Mouse (Mus musculus) testis, adult 2 months (tissue): ENCODE measurements around the gene Entpd7. TPM values are rescaled to one million over a fixed set of nuclear protein-coding genes. Genes with fewer than 3 reads are reported as not detected.

Experiments used
- H3K27ac ChIP-seq: fragments of 200-500 bp; 2 replicates; pipeline ENCODE4 v1.5.1; 2012; ENCODE audit warnings: low read depth, low read length; ENCODE audit not compliant: control insufficient read depth, insufficient read depth
- H3K27me3 ChIP-seq: fragments of 200-500 bp; 2 replicates; pipeline ENCODE4 v1.6.1; 2012; ENCODE audit warnings: mild to moderate bottlenecking, low read length, moderate library complexity; ENCODE audit not compliant: control insufficient read depth, insufficient read depth
- H3K36me3 ChIP-seq: fragments of 200-500 bp; 2 replicates; pipeline ENCODE4 v1.6.1; 2012; ENCODE audit warnings: mild to moderate bottlenecking, low read length; ENCODE audit not compliant: control insufficient read depth, insufficient read depth
- H3K4me1 ChIP-seq: fragments of 200-500 bp; 2 replicates; pipeline ENCODE4 v1.6.1; 2012; ENCODE audit warnings: low read length; ENCODE audit not compliant: control insufficient read depth, insufficient read depth
- H3K4me3 ChIP-seq: fragments of 200-500 bp; 2 replicates; pipeline ENCODE4 v1.5.1; 2012; ENCODE audit warnings: low read depth, mild to moderate bottlenecking, low read length, moderate library complexity, mixed read lengths; ENCODE audit not compliant: control insufficient read depth
- CTCF ChIP-seq: fragments of 200-500 bp; IDR thresholded peaks from 2 replicates; pipeline ENCODE4 v1.5.1; 2012; ENCODE audit warnings: low read depth, mild to moderate bottlenecking, inconsistent platforms, low read length, moderate library complexity; ENCODE audit not compliant: control insufficient read depth, insufficient read depth, insufficient replicate concordance
- POLR2A ChIP-seq: fragments of 200-500 bp; IDR thresholded peaks from 2 replicates; pipeline ENCODE4 v1.6.1; 2012; ENCODE audit warnings: low read depth, mild to moderate bottlenecking, inconsistent platforms, low read length, moderate library complexity; ENCODE audit not compliant: control insufficient read depth
- polyA plus RNA-seq: library from polyadenylated mRNA; depleted of rRNA; stranded (reverse); fragments of >200 nt; gene quantifications from 2 replicates; pipeline ENCODE4 v1.2.3, GENCODE M21; 2012

The Entpd7 gene
- polyA plus RNA-seq, 1 experiment, result 1.5 TPM

DNA sequence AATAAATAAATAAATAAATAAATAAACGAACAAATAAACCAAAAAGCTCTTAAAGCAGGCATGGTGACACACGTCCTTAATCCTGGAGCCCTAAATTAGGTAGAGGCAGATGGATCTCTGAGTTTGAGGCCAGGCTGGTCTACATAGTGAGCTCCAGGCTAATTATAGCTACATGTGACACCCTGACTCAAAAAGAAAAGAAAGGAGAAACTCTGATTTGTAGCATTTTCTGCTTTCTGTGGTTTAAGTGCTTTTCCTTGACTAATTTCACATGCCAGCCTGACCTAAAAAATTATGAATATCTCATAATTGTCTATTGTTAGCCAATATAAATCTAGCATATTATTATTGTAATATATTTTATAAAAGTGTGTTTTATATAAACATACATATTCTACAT, 72.9 kb downstream of the Entpd7 start:
- peaks cover 1% of the 10 kb centered on the region; the same call in 1 of the 2 replicates for H3K36me3 ChIP-seq
- TF ChIP-seq CTCF, result no peak
- no peak for TF ChIP-seq POLR2A

DNA sequence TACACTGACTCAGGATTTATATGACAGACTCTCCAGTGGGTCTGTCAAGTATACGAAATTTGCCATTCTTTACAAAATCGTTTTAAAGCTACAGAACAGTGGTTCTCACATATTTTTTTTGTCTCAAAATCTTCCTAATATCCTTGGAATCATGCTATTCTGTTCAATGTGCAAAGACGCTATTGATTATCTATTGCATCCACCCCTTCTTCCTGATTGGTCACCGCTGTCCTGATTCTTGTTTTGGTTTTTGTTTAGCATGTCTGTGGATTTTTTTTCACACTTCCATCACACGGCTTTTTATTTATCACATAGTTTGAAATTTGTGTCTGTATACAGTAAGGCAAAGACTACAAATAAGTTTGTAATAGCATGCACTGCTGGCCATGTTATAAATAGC, 77.0 kb downstream of the Entpd7 start:
- Histone ChIP-seq H3K36me3 (no peaks in the 10 kb centered on the region; the same call in 1 of the 2 replicates), H3K4me1 (no peaks in the 10 kb centered on the region), H3K27ac (no peak overlapping the region), H3K4me3 (no peak overlapping the region), H3K27me3 (no peaks in the 10 kb centered on the region)
- TF ChIP-seq CTCF, result no peak
- no peak for TF ChIP-seq POLR2A

More for the DNA sequence above, 72.9 kb downstream of the Entpd7 start:
- no peaks in the 10 kb centered on the region for H3K4me1 ChIP-seq
- no peak overlapping the region for H3K4me3 ChIP-seq
- no peak overlapping the region for H3K27ac ChIP-seq
- H3K27me3 ChIP-seq, result no peaks in the 10 kb centered on the region

DNA sequence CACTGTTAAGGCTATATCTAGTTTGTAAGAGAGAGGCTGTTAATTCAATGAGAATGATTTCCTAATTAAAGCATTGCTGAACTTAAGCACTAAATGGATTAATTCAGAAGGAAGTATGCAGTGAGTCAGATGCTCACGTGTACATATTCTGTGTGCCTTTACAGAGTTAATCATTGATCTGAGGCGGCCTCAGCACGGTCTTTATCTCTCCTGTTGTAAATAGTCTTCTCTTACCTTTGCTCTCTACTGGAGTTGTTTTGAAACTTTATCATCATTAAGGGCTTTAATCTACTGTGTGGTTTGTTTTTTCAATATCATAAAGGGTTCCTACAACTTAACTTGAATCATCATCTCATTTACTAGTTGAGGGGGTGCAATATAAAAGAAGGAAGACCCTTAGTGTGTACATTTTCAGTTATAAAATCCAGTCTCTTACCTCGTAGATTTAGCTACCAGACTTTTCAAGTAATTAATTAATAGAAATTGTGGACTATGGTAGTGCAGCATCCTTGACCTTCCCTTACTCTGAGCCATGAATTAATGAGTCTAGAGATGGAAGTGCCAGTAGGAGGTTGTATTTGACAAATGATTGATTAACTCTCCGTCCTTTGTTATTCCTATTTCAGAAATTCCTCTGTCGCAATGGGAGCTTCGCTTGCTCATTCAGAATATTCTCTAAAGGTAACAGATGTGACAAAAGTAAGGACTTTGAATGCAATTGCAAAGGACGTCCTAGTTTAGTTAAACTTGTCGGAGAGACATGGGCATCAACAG, 78.3 kb downstream of the Entpd7 start:
- no peak overlapping the region for H3K27ac ChIP-seq
- no peaks in the 10 kb centered on the region; the same call in 1 of the 2 replicates for H3K36me3 ChIP-seq
- H3K27me3 ChIP-seq, result no peaks in the 10 kb centered on the region
- no peak for TF ChIP-seq POLR2A
- no peak for TF ChIP-seq CTCF
- no peak overlapping the region for H3K4me3 ChIP-seq
- no peaks in the 10 kb centered on the region for H3K4me1 ChIP-seq

DNA sequence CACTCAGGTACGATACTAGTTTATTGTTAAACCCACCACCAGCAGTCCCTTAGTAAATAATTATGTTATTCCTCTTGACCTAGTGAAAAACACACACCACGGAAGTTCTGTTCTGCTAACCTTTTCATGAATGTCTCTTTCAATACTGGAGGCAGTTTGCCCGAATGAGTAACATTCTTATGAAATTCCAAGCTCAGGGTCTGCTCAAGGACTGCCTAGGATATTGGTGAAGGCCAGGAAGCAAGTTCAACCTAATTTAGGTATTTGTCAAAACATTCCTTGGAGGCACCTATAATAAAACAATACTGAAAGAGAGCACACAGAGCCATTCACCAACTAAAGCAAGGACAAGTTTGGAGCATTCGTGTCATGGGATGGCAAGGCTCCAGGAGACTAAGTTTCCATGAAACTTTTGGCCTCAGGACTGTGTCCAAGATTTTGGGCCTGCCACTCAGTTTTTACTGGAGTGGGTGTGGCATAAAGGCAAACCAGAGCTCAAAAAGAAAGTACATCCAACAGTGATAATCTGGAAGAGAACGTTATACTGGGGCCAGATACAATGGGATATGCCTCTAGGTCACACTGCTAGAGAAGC, 80.0 kb downstream of the Entpd7 start:
- Histone ChIP-seq H3K4me1 (no peaks in the 10 kb centered on the region), H3K36me3 (no peaks in the 10 kb centered on the region; the same call in 1 of the 2 replicates), H3K27ac (no peak overlapping the region), H3K27me3 (no peaks in the 10 kb centered on the region), H3K4me3 (no peak overlapping the region)
- TF ChIP-seq CTCF (no peak), POLR2A (no peak)

DNA sequence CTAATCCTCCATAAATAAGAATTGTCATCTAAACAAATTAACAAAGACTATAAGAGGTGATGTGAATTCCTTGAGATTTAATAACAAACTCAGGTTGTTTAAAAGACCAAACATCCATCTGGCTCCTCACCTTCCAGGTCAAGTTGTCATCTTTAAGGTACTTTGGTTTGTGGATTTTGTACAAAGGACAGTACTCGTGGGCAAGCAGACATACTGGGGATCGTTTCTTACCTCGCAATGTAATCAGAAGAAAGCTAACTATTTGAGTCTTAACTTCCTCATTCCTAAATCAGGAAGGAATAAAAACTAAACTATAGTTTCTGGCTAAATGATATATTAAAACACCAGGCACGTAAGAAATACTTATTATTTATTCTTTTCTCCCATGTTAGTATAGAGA, 81.1 kb downstream of the Entpd7 start:
- no peak overlapping the region for H3K4me3 ChIP-seq
- H3K36me3 ChIP-seq, result no peaks in the 10 kb centered on the region; the same call in 1 of the 2 replicates
- no peak for TF ChIP-seq POLR2A
- TF ChIP-seq CTCF, result no peak
- no peaks in the 10 kb centered on the region for H3K4me1 ChIP-seq
- H3K27ac ChIP-seq, result no peak overlapping the region
- no peaks in the 10 kb centered on the region for H3K27me3 ChIP-seq

GRCm38 (mm10) chr19:43771499-43771969, 82.1 kb downstream of the Entpd7 start:
- TF ChIP-seq CTCF (no peak), POLR2A (no peak)
- H3K4me1 ChIP-seq, result no peaks in the 10 kb centered on the region
- no peaks in the 10 kb centered on the region for H3K27me3 ChIP-seq
- no peaks in the 10 kb centered on the region for H3K36me3 ChIP-seq
- H3K4me3 ChIP-seq, result no peak overlapping the region
- H3K27ac ChIP-seq, result no peak overlapping the region

DNA sequence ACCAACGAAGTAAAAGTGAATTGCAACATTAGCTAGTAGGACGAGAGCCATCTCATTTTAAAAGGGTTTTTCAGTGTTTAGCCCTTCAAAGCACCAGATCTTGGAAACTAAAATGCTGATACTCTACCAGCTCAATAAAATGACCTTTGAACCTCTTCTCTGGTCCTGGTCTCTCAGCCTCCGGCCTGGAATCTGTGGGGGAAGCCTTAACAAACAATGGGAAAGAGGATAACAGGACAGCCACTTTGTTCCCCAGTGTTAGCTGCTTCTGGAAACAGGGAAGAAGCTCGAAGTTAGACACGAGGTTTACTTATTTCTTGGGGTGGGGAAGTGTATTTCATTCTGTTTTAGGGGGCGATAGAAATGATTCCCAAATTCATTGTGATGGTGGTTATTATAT, 82.8 kb downstream of the Entpd7 start:
- TF ChIP-seq POLR2A, result no peak
- TF ChIP-seq CTCF, result no peak
- Histone ChIP-seq H3K27ac (no peak overlapping the region), H3K4me1 (no peaks in the 10 kb centered on the region), H3K36me3 (no peaks in the 10 kb centered on the region), H3K4me3 (no peak overlapping the region), H3K27me3 (no peaks in the 10 kb centered on the region)
